Mouse (Mus musculus): Measurements from ENCODE around the gene Fubp3. TPM values are rescaled to one million over a fixed set of nuclear protein-coding genes. Genes with fewer than 3 reads are reported as not detected.

The Fubp3 gene
- 54.1 and 61.5 TPM in 2 replicates for polyA plus RNA-seq (2012)

DNA sequence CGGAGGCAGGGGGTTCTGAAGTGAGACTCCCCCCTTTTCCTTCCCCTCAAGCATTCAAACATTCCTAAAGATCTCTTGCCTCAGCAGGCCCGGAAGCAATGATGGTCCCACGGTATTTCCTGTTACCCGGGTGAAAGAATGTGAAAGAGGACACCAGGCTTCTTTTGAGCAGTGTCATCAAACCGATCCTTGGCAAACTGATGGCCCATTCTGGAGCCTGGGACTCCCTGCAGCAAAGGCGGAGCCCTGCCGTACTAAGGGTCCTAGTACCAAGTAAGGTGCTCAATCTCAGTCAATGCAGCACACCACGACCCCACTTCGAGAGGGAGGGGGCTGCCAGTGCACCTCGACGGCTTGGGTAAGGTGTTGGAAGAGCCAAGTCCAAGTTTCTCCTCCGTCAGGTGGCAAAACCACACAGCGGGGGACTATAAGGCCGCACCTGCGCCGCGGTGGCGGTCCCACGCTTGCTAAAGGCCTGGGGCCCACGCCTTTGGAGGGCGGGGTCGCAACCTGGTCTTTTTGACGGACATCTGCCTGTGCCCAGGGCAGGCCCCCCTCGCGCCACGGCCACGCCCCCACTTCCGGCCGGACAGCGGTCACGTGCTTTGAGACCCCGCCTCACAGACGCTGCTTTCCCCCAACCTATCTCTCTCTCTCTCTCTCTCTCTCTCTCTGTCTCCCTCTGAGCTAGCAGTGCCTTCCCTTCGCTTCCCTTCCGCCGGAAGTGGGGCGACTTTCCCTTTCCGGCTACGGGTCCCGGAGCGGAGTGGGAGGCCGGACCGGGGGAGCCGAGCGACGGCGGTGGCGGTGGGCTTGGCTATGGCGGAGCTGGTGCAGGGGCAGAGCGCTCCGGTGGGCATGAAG, at the start of gene Fubp3:
Gene Fubp3 (plus strand): TSS at position 601 of the 864 bp plus-strand sequence.

DNA sequence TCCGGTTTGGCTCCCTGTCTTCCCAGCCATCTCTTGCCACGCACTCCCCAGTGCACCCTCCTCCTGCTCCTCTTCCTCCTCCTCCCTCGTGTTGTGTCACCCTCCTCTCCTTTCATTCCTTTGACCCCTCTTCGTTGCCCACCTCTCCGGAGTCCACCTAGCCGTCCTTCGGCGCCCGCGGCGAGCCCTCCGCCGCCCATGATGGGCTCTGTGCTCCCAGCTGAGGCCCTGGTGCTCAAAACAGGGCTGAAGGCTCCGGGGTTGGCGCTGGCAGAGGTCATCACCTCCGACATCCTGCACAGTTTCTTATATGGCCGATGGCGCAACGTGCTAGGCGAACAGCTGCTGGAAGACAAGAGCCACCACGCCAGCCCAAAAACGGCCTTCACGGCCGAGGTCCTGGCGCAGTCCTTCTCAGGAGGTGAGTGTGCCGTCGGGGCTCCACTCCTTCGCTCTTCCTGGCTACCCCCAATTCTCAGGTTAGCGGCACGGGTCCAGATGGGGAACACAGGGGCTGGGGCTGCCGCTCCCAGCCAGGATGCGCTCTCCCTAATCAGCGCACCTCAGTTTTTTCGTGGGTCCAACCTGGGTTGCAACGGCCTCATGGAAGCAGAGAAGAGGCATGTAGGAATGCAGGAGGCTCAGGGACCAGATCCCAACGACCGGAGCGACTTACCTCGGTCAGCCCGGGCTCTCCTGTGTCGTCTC, 67.6 kb downstream of the Fubp3 start, which contains the start of gene Prdm12:
Gene Prdm12 (plus strand): TSS at position 137 of the 708 bp plus-strand sequence.

Other genes starting within 250 kb of the Fubp3 start
- gene Ass1, start 102.4 kb upstream of the Fubp3 start, polyA plus RNA-seq (2012): 32.7 and 36.5 TPM in 2 replicates
- not detected in 2 replicates for gene Prdm12, start 67.4 kb downstream of the Fubp3 start, polyA plus RNA-seq (2012)
- gene Exosc2, start 98.1 kb downstream of the Fubp3 start, polyA plus RNA-seq (2012): 20.5 and 29.6 TPM in 2 replicates
- 63.7 and 83.9 TPM in 2 replicates for gene Abl1, start 115.7 kb downstream of the Fubp3 start, polyA plus RNA-seq (2012)
- gene Qrfp, start 237.9 kb downstream of the Fubp3 start, polyA plus RNA-seq (2012): 0.36 and 0.84 TPM in 2 replicates